Mouse (Mus musculus): ENCODE measurements at regions not wholly inside any gene's neighbourhood (a gene's known extent, or its start where the extent isn't known, plus 50 kb on each side); places are given as distances from the start of the nearest gene placed in this dataset.

DNA sequence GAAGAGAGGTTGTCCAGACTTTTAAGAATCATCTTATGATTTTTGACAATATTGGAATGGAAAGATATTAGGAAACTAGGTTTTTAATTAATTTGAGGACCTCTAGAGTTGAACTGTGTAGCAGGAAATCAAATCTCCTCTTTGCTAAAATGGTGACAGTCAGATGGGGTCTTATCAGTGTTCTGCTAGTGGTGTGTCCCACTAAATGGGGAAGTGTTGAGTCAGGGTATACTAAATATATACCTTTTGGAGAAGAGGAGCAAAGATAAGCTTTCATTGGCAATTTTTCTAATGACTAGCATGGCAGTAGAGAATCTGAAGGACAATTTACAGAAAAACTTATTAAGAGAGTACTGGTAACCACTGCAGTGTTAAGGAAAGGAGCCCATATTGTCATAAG, 889.4 kb downstream of the Diaph3 start:
- no peaks in the 10 kb centered on the region for H3K27me3 ChIP-seq (ENCODE audit: control insufficient read depth, insufficient read depth, low read length)
- H3K9ac ChIP-seq (ENCODE audit: low read length) = no peak overlapping the region
- no peak overlapping the region for H3K4me3 ChIP-seq (ENCODE audit: low read depth, low read length)
- no peak overlapping the region for H3K27ac ChIP-seq (ENCODE audit: low read depth, low read length)
- no peak for DNase-seq (ENCODE audit: low spot score, missing footprints)
- no peaks in the 10 kb centered on the region for H3K9me3 ChIP-seq (ENCODE audit: control insufficient read depth, low read length)
- H3K36me3 ChIP-seq (ENCODE audit: control insufficient read depth, insufficient read depth, low read length) = no peaks in the 10 kb centered on the region
- no peak for ATAC-seq (ENCODE audit: low FRiP score)
- H3K4me1 ChIP-seq (ENCODE audit: control insufficient read depth, insufficient read depth, low read length) = no peaks in the 10 kb centered on the region
- no peak overlapping the region for H3K4me2 ChIP-seq

DNA sequence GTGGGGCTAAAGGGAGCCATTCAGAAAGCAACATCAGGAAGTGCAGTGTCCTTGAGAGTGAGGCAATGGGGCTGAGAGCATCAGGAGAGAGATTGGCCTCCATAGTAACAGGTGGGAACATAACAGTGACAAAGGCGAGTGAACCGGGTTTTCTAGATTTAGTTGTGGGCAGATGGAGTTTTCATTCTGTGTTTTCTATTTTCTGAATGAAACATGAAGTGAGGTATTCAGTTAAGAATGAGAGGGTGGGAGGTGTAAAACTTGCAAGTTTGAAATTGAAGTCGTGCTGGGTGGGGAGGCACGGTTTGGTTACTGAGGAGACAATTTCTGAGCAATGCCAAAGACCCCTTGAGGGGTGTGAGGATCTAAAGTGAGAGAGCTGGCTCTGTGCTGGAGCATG, 893.3 kb downstream of the Diaph3 start:
- no peaks in the 10 kb centered on the region for H3K4me1 ChIP-seq (ENCODE audit: control insufficient read depth, insufficient read depth, low read length)
- no peak overlapping the region for H3K4me2 ChIP-seq
- H3K4me3 ChIP-seq (ENCODE audit: low read depth, low read length) = no peak overlapping the region
- ATAC-seq (ENCODE audit: low FRiP score) (no peak), DNase-seq (ENCODE audit: low spot score, missing footprints) (no peak)
- no peak overlapping the region for H3K27ac ChIP-seq (ENCODE audit: low read depth, low read length)
- no peaks in the 10 kb centered on the region for H3K27me3 ChIP-seq (ENCODE audit: control insufficient read depth, insufficient read depth, low read length)
- WGBS = 87% methylated on average over 4 of the region's 4 CpGs
- H3K9ac ChIP-seq (ENCODE audit: low read length) = no peak overlapping the region
- H3K9me3 ChIP-seq (ENCODE audit: control insufficient read depth, low read length) = no peaks in the 10 kb centered on the region
- H3K36me3 ChIP-seq (ENCODE audit: control insufficient read depth, insufficient read depth, low read length) = no peaks in the 10 kb centered on the region

DNA sequence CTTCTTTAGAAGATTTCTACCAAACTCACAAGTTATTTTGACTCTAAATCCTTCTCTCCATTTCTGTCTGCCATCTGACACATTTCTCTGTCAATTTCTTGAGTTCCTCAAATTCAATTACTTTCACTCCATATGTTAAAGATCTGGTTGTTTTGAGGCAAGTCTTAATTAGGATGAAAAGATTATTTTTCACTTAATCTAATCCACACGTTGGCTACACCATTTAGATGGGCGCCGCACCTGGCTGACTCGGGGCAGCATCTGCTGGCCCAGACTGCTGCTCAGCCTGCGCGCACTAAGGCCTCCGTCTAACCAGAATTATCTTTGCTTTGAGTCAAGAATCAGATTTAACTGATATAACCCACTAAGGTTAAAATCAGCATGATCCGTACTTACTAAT, 894.3 kb downstream of the Diaph3 start:
- H3K4me1 ChIP-seq (ENCODE audit: control insufficient read depth, insufficient read depth, low read length) = no peaks in the 10 kb centered on the region
- no peaks in the 10 kb centered on the region for H3K36me3 ChIP-seq (ENCODE audit: control insufficient read depth, insufficient read depth, low read length)
- ATAC-seq (ENCODE audit: low FRiP score) (no peak), DNase-seq (ENCODE audit: low spot score, missing footprints) (no peak)
- no peak overlapping the region for H3K4me2 ChIP-seq
- no peak overlapping the region for H3K4me3 ChIP-seq (ENCODE audit: low read depth, low read length)
- no peaks in the 10 kb centered on the region for H3K27me3 ChIP-seq (ENCODE audit: control insufficient read depth, insufficient read depth, low read length)
- H3K9ac ChIP-seq (ENCODE audit: low read length) = no peak overlapping the region
- no peak overlapping the region for H3K27ac ChIP-seq (ENCODE audit: low read depth, low read length)
- 93% methylated on average over 8 of the region's 8 CpGs for WGBS
- H3K9me3 ChIP-seq (ENCODE audit: control insufficient read depth, low read length) = no peaks in the 10 kb centered on the region

DNA sequence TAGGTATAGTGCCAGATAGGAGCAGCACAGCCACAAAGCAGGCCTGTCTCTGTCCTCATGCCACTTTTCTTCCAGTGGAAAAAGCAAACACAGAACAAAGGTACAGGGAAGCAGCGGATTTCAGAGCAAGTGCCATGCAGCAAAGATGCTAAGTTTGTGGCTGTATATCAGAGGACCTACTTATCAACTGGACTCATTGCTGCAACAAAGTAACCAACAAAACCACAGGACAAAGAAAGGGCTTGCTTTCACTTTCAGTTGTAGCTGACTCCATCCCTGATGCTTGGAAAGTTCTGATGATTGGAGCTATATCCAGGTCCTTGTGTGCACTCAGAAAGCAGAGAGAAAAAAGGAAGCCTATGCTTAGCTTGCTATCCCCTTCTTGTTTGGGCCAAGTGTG, 897.4 kb downstream of the Diaph3 start:
- no peak overlapping the region for H3K9ac ChIP-seq (ENCODE audit: low read length)
- ATAC-seq (ENCODE audit: low FRiP score) (no peak), DNase-seq (ENCODE audit: low spot score, missing footprints) (no peak)
- no peaks in the 10 kb centered on the region for H3K27me3 ChIP-seq (ENCODE audit: control insufficient read depth, insufficient read depth, low read length)
- WGBS = 70% methylated on average over 1 of the region's 1 CpGs
- no peaks in the 10 kb centered on the region for H3K9me3 ChIP-seq (ENCODE audit: control insufficient read depth, low read length)
- H3K27ac ChIP-seq (ENCODE audit: low read depth, low read length) = no peak overlapping the region
- H3K4me3 ChIP-seq (ENCODE audit: low read depth, low read length) = no peak overlapping the region
- no peaks in the 10 kb centered on the region for H3K36me3 ChIP-seq (ENCODE audit: control insufficient read depth, insufficient read depth, low read length)
- H3K4me1 ChIP-seq (ENCODE audit: control insufficient read depth, insufficient read depth, low read length) = no peaks in the 10 kb centered on the region
- no peak overlapping the region for H3K4me2 ChIP-seq

DNA sequence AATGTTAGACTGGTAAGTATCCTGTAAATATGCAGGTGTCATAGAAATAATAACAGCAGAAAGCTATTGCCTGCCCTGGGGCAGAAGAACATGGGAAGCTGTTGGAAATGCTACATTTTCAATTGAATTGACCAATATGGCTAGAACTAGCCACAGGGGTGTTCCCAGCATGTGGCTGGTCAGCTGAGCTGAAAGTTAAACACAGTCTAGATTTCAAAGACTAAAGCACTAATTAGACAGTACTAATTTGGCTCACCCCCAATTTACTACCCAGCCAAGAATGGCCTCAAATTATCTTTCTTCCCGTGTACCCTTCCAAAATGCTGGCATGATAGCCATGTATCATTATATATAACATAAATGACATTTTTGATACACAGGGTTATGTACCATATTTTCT, 898.2 kb downstream of the Diaph3 start:
- Histone ChIP-seq H3K9me3 (ENCODE audit: control insufficient read depth, low read length) (no peaks in the 10 kb centered on the region), H3K36me3 (ENCODE audit: control insufficient read depth, insufficient read depth, low read length) (no peaks in the 10 kb centered on the region), H3K4me2 (no peak overlapping the region), H3K4me1 (ENCODE audit: control insufficient read depth, insufficient read depth, low read length) (no peaks in the 10 kb centered on the region), H3K4me3 (ENCODE audit: low read depth, low read length) (no peak overlapping the region), H3K9ac (ENCODE audit: low read length) (no peak overlapping the region), H3K27me3 (ENCODE audit: control insufficient read depth, insufficient read depth, low read length) (no peaks in the 10 kb centered on the region), H3K27ac (ENCODE audit: low read depth, low read length) (no peak overlapping the region)
- ATAC-seq (ENCODE audit: low FRiP score) = no peak
- 100% methylated on average over 1 of the region's 1 CpGs for WGBS
- DNase-seq (ENCODE audit: low spot score, missing footprints) = no peak

DNA sequence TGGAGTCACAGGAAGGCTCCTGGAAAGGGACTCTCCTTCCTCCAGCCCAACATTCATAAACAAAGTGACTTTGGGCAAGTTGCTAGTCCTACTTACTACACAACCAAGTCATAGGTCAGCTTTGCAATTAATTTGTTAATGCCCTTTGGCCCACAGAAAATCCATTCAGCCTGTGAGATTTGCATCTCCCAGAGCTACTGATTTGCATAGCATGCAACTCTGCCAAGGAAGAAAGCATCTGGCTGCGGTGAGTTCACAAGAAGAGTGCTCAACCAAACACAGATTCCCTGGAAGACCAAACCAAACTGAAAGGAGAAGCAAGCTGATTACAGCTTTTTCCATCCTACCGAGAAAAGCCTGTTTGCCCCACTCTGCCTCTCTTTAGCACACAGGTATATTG, 901.9 kb downstream of the Diaph3 start:
- WGBS = 34% methylated on average over 2 of the region's 2 CpGs
- no peak for DNase-seq (ENCODE audit: low spot score, missing footprints)
- no peaks in the 10 kb centered on the region for H3K9me3 ChIP-seq (ENCODE audit: control insufficient read depth, low read length)
- ATAC-seq (ENCODE audit: low FRiP score) = peak; percentile 58; the same call in 1 of the 2 replicates
- H3K27ac ChIP-seq (ENCODE audit: low read depth, low read length) = no peak overlapping the region
- H3K4me2 ChIP-seq = no peak overlapping the region
- no peaks in the 10 kb centered on the region for H3K27me3 ChIP-seq (ENCODE audit: control insufficient read depth, insufficient read depth, low read length)
- H3K36me3 ChIP-seq (ENCODE audit: control insufficient read depth, insufficient read depth, low read length) = no peaks in the 10 kb centered on the region
- no peak overlapping the region for H3K4me3 ChIP-seq (ENCODE audit: low read depth, low read length)
- no peaks in the 10 kb centered on the region for H3K4me1 ChIP-seq (ENCODE audit: control insufficient read depth, insufficient read depth, low read length)
- no peak overlapping the region for H3K9ac ChIP-seq (ENCODE audit: low read length)

DNA sequence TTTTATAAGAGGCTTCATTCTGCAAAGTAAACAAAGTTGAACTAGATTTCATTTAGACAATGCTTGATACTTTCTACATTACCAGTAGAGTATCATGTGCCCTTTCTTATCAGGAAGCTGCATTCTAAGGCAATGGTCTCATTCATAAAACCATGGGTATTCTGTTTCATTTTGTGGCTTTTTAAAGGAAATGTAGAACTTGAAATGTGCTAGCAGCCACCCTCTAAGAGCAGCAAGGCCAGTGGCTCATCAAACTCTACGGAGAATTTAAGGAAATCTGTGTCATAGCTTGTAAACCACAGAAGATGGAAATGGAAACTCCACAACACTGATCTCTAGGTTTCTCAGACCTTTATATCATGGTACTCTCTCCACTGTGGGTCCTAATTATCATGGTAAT, 907.7 kb downstream of the Diaph3 start:
- no peaks in the 10 kb centered on the region for H3K4me1 ChIP-seq (ENCODE audit: control insufficient read depth, insufficient read depth, low read length)
- no peak overlapping the region for H3K4me3 ChIP-seq (ENCODE audit: low read depth, low read length)
- no peak overlapping the region for H3K9ac ChIP-seq (ENCODE audit: low read length)
- H3K9me3 ChIP-seq (ENCODE audit: control insufficient read depth, low read length) = no peaks in the 10 kb centered on the region
- H3K4me2 ChIP-seq = no peak overlapping the region
- H3K27ac ChIP-seq (ENCODE audit: low read depth, low read length) = no peak overlapping the region
- DNase-seq (ENCODE audit: low spot score, missing footprints) (no peak), ATAC-seq (ENCODE audit: low FRiP score) (no peak)
- WGBS = 94% methylated on average over 1 of the region's 1 CpGs
- no peaks in the 10 kb centered on the region for H3K36me3 ChIP-seq (ENCODE audit: control insufficient read depth, insufficient read depth, low read length)
- H3K27me3 ChIP-seq (ENCODE audit: control insufficient read depth, insufficient read depth, low read length) = no peaks in the 10 kb centered on the region

DNA sequence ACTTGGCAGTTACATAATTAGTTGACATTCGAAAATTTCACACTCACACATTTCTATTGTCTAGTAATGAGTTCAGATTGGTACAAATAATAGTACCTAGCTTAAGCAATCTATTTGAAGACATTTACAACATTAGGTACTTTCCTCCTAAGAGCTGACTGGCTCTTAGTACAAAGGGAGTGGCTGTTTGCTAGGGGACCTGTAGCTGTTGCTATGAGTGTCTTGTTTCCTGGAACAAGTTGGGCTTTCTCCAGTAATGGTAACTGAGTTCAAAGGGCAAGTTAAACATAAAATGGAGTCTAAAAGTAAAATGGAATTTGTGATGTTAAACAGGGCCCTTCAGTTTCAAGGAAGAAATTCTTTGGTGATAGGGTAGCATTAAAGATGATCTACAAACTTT, 910.4 kb downstream of the Diaph3 start:
- WGBS = 74% methylated on average over 1 of the region's 1 CpGs
- Histone ChIP-seq H3K4me1 (ENCODE audit: control insufficient read depth, insufficient read depth, low read length) (no peaks in the 10 kb centered on the region), H3K4me2 (no peak overlapping the region), H3K9ac (ENCODE audit: low read length) (no peak overlapping the region), H3K9me3 (ENCODE audit: control insufficient read depth, low read length) (no peaks in the 10 kb centered on the region), H3K4me3 (ENCODE audit: low read depth, low read length) (no peak overlapping the region), H3K27ac (ENCODE audit: low read depth, low read length) (no peak overlapping the region), H3K36me3 (ENCODE audit: control insufficient read depth, insufficient read depth, low read length) (no peaks in the 10 kb centered on the region), H3K27me3 (ENCODE audit: control insufficient read depth, insufficient read depth, low read length) (no peaks in the 10 kb centered on the region)
- ATAC-seq (ENCODE audit: low FRiP score) (no peak), DNase-seq (ENCODE audit: low spot score, missing footprints) (no peak)

DNA sequence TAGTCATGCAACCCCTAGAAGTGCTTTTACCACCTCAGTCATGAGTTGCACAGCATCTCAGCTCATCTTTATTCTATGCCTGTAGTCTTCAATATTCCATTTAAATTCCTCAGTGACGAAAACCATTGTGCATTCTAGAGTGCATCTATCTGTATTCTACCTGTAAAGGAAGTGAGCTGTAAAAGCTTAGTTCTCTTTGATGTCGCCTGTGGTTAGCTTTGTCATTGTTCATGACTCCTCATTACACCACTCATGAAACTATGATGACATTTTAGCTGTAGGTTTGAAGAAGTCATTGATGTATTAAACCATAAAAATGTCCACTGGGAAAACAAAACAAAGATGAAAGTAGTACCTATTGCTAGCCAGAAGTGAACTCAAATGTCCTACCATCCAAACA, 911.3 kb downstream of the Diaph3 start:
- no peaks in the 10 kb centered on the region for H3K9me3 ChIP-seq (ENCODE audit: control insufficient read depth, low read length)
- H3K27me3 ChIP-seq (ENCODE audit: control insufficient read depth, insufficient read depth, low read length) = no peaks in the 10 kb centered on the region
- H3K9ac ChIP-seq (ENCODE audit: low read length) = no peak overlapping the region
- H3K27ac ChIP-seq (ENCODE audit: low read depth, low read length) = no peak overlapping the region
- no peak overlapping the region for H3K4me3 ChIP-seq (ENCODE audit: low read depth, low read length)
- H3K4me2 ChIP-seq = no peak overlapping the region
- no peaks in the 10 kb centered on the region for H3K4me1 ChIP-seq (ENCODE audit: control insufficient read depth, insufficient read depth, low read length)
- DNase-seq (ENCODE audit: low spot score, missing footprints) (no peak), ATAC-seq (ENCODE audit: low FRiP score) (no peak)
- H3K36me3 ChIP-seq (ENCODE audit: control insufficient read depth, insufficient read depth, low read length) = no peaks in the 10 kb centered on the region
- 92% methylated on average over 2 of the region's 2 CpGs for WGBS

DNA sequence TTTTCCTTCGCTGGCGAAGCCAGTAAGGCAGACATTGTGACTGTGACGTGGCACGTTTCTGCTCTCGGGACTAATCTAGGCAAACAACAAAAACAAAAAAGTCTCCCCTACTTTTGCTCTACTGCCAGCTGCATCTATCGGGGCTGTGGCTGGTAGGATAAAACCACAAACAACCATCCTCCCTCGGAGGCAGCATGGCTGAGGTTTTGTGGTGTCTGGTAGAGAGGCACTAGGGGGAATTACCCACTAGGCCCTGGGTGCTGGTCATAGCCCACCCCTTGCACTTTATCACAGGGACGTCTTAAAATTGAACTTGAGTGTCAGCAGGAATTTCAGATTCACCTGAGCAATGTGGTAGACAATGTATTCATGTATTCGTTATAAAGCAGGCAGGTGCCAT, 925.3 kb downstream of the Diaph3 start:
- Histone ChIP-seq H3K4me3 (ENCODE audit: low read depth, low read length) (no peak overlapping the region), H3K9ac (ENCODE audit: low read length) (no peak overlapping the region), H3K27ac (ENCODE audit: low read depth, low read length) (no peak overlapping the region), H3K9me3 (ENCODE audit: control insufficient read depth, low read length) (no peaks in the 10 kb centered on the region), H3K36me3 (ENCODE audit: control insufficient read depth, insufficient read depth, low read length) (no peaks in the 10 kb centered on the region), H3K27me3 (ENCODE audit: control insufficient read depth, insufficient read depth, low read length) (no peaks in the 10 kb centered on the region), H3K4me2 (no peak overlapping the region), H3K4me1 (ENCODE audit: control insufficient read depth, insufficient read depth, low read length) (no peaks in the 10 kb centered on the region)
- DNase-seq (ENCODE audit: low spot score, missing footprints) (no peak), ATAC-seq (ENCODE audit: low FRiP score) (no peak)
- 91% methylated on average over 9 of the region's 9 CpGs for WGBS
